Mouse (Mus musculus) ES-E14 (cell line): ENCODE results near the gene Scfd2.

Experiments used
- CHD2 ChIP-seq: IDR thresholded peaks from 2 replicates; pipeline ENCODE4 v1.6.1; 2014; ENCODE audit warnings: mild to moderate bottlenecking, low read depth, low read length, inconsistent platforms
- HCFC1 ChIP-seq: IDR thresholded peaks from 2 replicates; pipeline ENCODE4 v1.6.1; 2012; ENCODE audit warnings: low read length, inconsistent platforms, borderline replicate concordance; ENCODE audit not compliant: insufficient read depth
- ZC3H11A ChIP-seq: IDR thresholded peaks from 2 replicates; pipeline ENCODE4 v1.6.1; 2012; ENCODE audit warnings: low read depth, mild to moderate bottlenecking, inconsistent platforms, low read length, borderline replicate concordance

DNA sequence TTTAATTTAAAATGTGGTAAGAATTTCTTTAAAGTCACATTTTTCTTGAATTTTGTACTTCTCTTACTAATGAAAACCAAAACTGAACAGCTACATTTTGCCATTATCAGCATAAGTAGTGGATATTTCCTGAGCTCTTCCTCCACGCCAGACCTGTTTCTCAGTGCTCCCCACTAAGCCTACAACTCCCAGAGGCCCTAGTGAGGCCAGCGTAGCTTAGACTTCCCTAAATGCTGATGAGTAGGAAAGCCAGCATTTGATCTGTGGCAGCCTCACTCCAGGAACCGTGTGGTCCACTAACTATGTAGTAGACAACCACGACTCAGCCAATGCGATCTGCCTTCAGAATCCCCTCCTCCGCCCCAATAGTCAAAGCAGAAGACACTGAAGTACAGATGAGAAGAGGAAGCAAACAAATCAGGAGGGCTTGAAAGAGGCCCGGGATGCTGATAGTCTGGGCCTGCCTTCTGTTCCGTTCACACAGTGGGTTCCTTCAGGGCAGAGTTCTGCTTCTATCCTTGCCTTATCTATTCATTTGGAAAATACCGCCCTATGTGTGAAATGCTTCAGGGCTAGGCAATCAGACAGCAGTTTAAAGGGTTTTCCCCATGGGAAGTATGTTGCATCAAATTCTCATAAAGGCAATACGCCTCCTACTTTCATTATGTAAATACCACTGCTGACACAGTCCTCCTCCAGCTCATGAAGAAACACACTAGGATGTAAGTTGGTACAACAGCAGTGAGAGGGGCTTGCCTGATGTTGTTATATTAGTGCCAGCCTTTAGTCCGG is 183.3 kb downstream of the Scfd2 start:
- no peak for TF ChIP-seq ZC3H11A
- no peak for TF ChIP-seq HCFC1
- no peak for TF ChIP-seq CHD2
